Mouse (Mus musculus) embryonic facial prominence, embryonic 11.5 days (tissue): ENCODE results near the gene Trpv2. TPM values are rescaled to one million over a fixed set of nuclear protein-coding genes. Genes with fewer than 3 reads are reported as not detected.

Experiments used
- ATAC-seq: fragments of 200-750 bp; cut with Nextera tagmentation; replicated peaks from 2 replicates; pipeline ENCODE4 v1.8.0; 2017; ENCODE audit warnings: low read depth; ENCODE audit not compliant: insufficient number of reproducible peaks, low FRiP score, low TSS enrichment
- DNase-seq: peaks from one replicate; pipeline ENCODE4 v3.0.0-alpha.2; 2015; ENCODE audit warnings: low spot score
- H3K27ac ChIP-seq: fragments of 300-500 bp; sonication (generic); replicated peaks from 2 replicates; pipeline ENCODE4 v1.5.1; 2014; ENCODE audit warnings: mild to moderate bottlenecking, low read depth, low read length, control low read depth
- H3K27me3 ChIP-seq: fragments of 300-500 bp; sonication (generic); 2 replicates; pipeline ENCODE4 v1.6.1; 2014; ENCODE audit warnings: mild to moderate bottlenecking, low read length, moderate library complexity, mixed read lengths; ENCODE audit not compliant: control insufficient read depth, insufficient read depth
- H3K36me3 ChIP-seq: fragments of 300-500 bp; sonication (generic); replicated peaks from 2 replicates; pipeline ENCODE4 v1.6.1; 2014; ENCODE audit warnings: low read depth, mild to moderate bottlenecking, low read length, moderate library complexity, mixed read lengths; ENCODE audit not compliant: control insufficient read depth, insufficient read depth
- H3K4me1 ChIP-seq: fragments of 300-500 bp; sonication (generic); 2 replicates; pipeline ENCODE4 v1.6.1; 2014; ENCODE audit warnings: low read length, mixed read lengths; ENCODE audit not compliant: control insufficient read depth, insufficient read depth
- H3K4me2 ChIP-seq: fragments of 300-500 bp; sonication (generic); 2 replicates; pipeline ENCODE4 v1.6.1; 2014; ENCODE audit warnings: low read depth, mild to moderate bottlenecking, control low read depth, low read length, moderate library complexity
- H3K4me3 ChIP-seq: fragments of 300-500 bp; sonication (generic); 2 replicates; pipeline ENCODE4 v1.5.1; 2014; ENCODE audit warnings: low read depth, low read length, control low read depth
- H3K9ac ChIP-seq: fragments of 300-500 bp; sonication (generic); replicated peaks from 2 replicates; pipeline ENCODE4 v1.6.1; 2014; ENCODE audit warnings: mild to moderate bottlenecking, control low read depth, low read length
- H3K9me3 ChIP-seq: fragments of 300-500 bp; sonication (generic); replicated peaks from 2 replicates; pipeline ENCODE4 v1.6.1; 2016; ENCODE audit warnings: mild to moderate bottlenecking, low read length, inconsistent platforms, mixed read lengths; ENCODE audit not compliant: control insufficient read depth
- WGBS: fragments of 180-500 bp; shearing (Covaris S2); extraction: QIAGEN DNeasy Blood & Tissue Kit; methylation state at CpG from one replicate; pipeline ENCODE4 v1.1.7; 2014; 5-methylcytosine and 5-hydroxymethylcytosine counted together
- polyA plus RNA-seq: library from polyadenylated mRNA; unstranded; fragments of >200 nt; fragmentation: Nextera tagmentation; extraction: Ambion mirVana; gene quantifications from 2 replicates; pipeline ENCODE4 v1.2.1, GENCODE M21; 2014

Gene Trpv2
- polyA plus RNA-seq, 1 experiment from 2014 or later: 4.2 TPM

DNA sequence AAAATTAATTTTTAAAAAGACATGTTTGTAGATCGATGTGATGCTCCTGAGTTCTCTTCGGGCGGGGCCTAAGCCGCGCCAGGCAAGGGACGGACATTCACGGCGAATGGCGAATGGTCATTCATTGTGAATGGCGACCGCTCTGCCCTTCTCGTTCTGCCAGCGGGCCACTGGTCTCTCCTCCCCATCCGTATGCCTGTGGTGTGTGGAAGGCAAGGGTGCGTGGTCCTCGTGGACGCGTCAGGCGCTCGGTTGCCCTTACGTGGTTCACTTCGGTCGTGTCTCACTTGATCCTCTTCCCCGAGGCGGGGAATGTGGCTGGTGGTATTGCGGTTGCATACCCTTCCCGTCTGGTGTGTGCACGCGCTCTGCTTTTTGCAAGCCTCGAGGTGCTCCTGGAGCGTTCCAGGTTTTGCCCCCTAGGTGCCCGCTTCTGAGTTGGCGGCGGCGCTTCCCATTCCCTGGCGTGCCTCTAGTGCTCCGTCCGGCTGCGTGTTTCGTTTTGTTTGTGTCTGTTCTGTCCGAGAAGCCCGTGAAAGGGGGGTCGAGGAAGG is 13.7 kb upstream of the Trpv2 start:
- Histone ChIP-seq H3K36me3 (no peaks in the 10 kb centered on the region), H3K27ac (no peak overlapping the region), H3K9ac (no peak overlapping the region), H3K27me3 (no peaks in the 10 kb centered on the region), H3K9me3 (no peaks in the 10 kb centered on the region), H3K4me3 (peak overlapping the region; percentile 21), H3K4me1 (0 out of 2 replicates have a peak, but pooled peaks cover 2% of the 10 kb centered on the region), H3K4me2 (peak overlapping the region; percentile 52)
- 30% methylated on average over 43 of the region's 43 CpGs for WGBS
- DNase-seq: peak; percentile 30
- ATAC-seq: no peak

DNA sequence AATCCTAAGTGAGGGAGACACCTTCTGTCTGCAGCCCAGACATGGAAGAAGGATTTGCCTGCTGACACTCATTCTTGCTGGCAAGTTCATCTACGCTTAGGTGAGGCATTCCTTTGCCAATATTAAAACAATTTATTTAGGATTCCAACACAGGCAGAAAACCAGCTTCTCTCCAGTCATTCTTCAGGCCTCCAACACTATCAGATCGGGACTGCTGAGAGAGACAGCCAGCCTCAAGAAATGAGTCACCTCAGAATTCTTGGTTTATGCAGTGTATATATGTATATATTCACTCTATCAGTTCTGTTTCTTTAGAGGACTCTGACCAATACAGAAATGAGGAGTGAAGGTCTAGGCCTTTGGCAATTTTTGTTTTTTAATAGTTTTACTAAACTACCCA is 10.7 kb upstream of the Trpv2 start:
- Histone ChIP-seq H3K4me1 (0 out of 2 replicates have a peak, but pooled peaks cover 2% of the 10 kb centered on the region), H3K9me3 (no peaks in the 10 kb centered on the region), H3K27ac (no peak overlapping the region), H3K9ac (no peak overlapping the region), H3K4me2 (no peak overlapping the region), H3K36me3 (no peaks in the 10 kb centered on the region), H3K27me3 (no peaks in the 10 kb centered on the region), H3K4me3 (no peak overlapping the region)
- ATAC-seq: no peak
- 85% methylated on average over 2 of the region's 2 CpGs for WGBS
- DNase-seq: no peak

DNA sequence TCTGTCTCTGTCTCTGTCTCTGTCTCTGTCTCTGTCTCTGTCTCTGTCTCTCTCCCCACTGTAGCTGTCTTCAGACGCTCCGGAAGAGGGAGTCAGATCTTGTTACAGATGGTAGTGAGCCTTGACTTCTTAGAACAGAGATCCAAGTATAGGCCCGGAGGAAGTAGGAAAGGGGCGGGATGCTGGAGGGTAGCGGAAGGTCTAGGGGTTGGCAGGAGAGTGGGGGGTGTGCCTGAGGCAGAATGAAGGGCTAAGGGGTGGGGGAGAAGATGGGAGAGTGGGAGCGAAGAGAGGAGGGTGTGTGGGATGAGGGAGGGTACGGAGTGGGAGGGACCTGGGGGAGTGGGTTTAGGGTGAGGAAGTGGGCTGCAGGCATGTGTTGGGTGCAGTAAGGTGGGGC is 8.5 kb upstream of the Trpv2 start:
- WGBS: 59% methylated on average over 7 of the region's 7 CpGs
- Histone ChIP-seq H3K4me3 (no peak overlapping the region), H3K4me2 (no peak overlapping the region), H3K27me3 (no peaks in the 10 kb centered on the region), H3K27ac (no peak overlapping the region), H3K4me1 (no peaks in the 10 kb centered on the region), H3K9ac (no peak overlapping the region), H3K9me3 (no peaks in the 10 kb centered on the region), H3K36me3 (no peaks in the 10 kb centered on the region)
- DNase-seq (no peak), ATAC-seq (no peak)

DNA sequence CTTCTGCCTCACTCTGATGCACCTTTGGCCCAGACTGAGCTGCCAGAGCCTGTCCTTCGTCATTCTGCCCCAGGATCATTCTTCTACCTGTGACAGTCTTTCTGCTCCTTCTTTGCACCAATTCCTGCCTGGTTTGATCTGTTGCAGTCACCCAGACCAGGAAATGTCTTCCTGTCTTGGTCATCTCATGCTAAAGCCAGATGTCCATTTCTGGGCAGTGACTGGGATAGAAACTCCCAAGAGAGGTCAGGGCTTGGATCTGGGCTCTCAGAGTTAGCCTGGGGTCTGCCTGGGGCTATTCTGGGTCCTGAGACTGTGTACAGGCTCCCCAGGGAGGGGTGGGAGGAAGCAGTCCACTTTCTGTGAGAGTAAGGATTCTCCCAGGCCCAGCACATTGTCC is 8.1 kb upstream of the Trpv2 start:
- Histone ChIP-seq H3K27me3 (no peaks in the 10 kb centered on the region), H3K4me2 (no peak overlapping the region), H3K9ac (no peak overlapping the region), H3K36me3 (no peaks in the 10 kb centered on the region), H3K27ac (no peak overlapping the region), H3K9me3 (no peaks in the 10 kb centered on the region), H3K4me3 (no peak overlapping the region), H3K4me1 (no peaks in the 10 kb centered on the region)
- WGBS: 67% methylated on average over 1 of the region's 1 CpGs
- DNase-seq (no peak), ATAC-seq (no peak)

DNA sequence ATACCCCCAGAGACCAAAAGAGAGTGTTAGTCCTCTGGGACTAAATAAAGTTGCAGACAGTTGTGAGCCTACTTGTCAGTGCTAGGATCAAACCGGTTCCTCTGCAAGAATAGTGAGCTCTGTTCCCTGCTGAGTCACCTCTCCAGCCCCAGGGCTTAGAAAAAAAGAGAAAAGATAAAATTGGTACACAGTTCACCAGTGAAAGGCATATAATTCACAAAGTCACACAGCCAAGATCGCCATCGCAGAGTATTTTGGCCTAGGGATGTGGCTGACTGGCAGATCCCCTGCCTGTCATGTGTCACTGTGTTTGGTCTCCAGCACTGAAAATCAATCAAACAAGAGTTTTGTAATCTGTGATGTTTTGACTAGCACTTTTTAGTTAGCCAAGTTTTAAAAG is 6.0 kb upstream of the Trpv2 start:
- Histone ChIP-seq H3K27me3 (no peaks in the 10 kb centered on the region), H3K27ac (no peak overlapping the region), H3K4me3 (no peak overlapping the region), H3K36me3 (no peaks in the 10 kb centered on the region), H3K9ac (no peak overlapping the region), H3K9me3 (no peaks in the 10 kb centered on the region), H3K4me1 (no peaks in the 10 kb centered on the region), H3K4me2 (no peak overlapping the region)
- no peak for DNase-seq
- ATAC-seq: no peak
- 71% methylated on average over 3 of the region's 3 CpGs for WGBS

DNA sequence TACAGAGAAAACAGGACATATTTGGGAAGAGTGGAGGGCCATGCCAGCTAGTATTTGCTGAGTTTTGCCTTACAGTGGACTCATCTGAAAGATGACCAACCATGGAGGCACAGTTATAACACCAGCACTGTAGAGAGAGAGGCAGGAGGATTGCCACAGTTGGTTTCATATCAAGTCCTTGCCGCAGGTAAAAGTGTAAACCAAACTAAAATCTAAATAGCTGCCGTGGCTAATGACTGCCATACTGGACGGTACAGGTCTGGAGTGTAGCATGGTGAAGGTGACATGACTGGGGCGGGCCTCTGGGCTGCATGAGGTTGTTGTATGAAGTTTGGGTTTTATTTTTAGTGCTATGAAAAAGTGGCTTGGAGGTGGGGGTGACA is 408 bp downstream of the Trpv2 start:
- 82% methylated on average over 4 of the region's 4 CpGs for WGBS
- Histone ChIP-seq H3K9ac (no peak overlapping the region), H3K4me3 (no peak overlapping the region), H3K36me3 (no peaks in the 10 kb centered on the region), H3K4me2 (no peak overlapping the region), H3K27me3 (no peaks in the 10 kb centered on the region), H3K4me1 (peaks cover 5% of the 10 kb centered on the region), H3K27ac (no peak overlapping the region), H3K9me3 (no peaks in the 10 kb centered on the region)
- no peak for DNase-seq
- no peak for ATAC-seq

DNA sequence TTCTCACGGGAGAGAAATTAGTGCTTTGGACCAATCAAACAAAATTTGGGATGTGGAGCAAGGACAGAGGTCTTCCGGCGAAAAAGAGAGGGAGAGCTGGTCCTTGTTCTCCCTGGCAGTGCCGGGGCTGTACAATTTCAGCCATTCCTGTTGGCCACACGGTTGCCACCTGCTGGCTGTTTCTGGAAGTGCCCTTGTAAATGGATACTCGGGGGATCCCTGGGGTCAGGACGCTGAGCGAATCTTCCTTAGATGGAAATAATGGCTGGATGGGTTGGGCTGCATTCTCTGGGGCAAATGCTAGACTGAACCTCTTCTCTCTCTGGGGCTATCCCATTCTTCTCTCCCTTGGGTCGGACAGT is 992 bp downstream of the Trpv2 start:
- H3K4me1 ChIP-seq: peaks cover 5% of the 10 kb centered on the region
- 4% methylated on average over 9 of the region's 9 CpGs for WGBS
- no peaks in the 10 kb centered on the region for H3K36me3 ChIP-seq
- ATAC-seq (peak; percentile 73), DNase-seq (peak; percentile 94)
- H3K9ac ChIP-seq: no peak overlapping the region
- no peaks in the 10 kb centered on the region for H3K27me3 ChIP-seq
- no peaks in the 10 kb centered on the region for H3K9me3 ChIP-seq
- peak overlapping the region; percentile 87 for H3K4me2 ChIP-seq
- peak overlapping the region; percentile 39 for H3K4me3 ChIP-seq
- no peak overlapping the region for H3K27ac ChIP-seq

DNA sequence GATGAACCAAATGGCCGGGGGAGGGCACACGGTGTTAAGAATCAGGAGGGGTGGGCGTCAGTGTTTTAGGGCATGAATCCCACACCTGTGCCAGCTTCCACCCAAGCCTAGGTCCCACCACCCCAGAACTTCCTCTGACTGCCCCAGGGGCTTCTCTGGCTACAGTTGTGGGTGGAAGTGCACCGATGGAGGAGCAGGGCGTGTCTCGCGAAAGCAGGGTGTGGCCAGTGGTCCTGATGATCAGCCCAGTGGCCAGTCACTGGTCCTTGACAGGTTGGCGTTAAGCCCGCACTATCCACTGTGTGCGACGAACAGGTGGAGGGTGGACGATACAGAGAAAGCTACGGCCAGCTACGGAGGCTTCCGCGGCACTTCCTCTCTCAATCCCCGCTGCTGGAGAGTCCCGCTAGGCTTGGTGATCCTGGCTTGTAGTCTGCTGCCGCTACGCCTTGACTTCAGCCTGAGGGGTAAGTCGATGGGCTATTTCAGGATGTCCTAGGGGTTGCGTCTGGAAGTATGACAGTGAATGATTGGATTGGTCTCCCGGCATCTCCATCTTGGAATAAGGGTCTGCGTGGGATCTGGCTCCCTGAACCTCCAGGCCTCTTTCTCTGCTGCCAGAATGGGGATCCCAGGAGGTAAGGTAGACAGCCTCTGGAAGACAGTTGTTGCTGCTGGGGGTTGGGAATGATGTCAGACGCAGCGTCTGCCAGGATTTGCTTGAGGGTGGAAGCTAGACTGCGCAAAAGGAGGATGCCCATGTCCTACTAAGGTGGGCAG is 1.6 kb downstream of the Trpv2 start:
- Histone ChIP-seq H3K9me3 (no peaks in the 10 kb centered on the region), H3K36me3 (no peaks in the 10 kb centered on the region), H3K27me3 (no peaks in the 10 kb centered on the region), H3K4me3 (peak overlapping the region; percentile 39), H3K4me2 (peak overlapping the region; percentile 87), H3K27ac (no peak overlapping the region), H3K4me1 (peaks cover 5% of the 10 kb centered on the region), H3K9ac (peak overlapping the region; percentile 43)
- DNase-seq: no peak
- peak; percentile 35; the same call in 1 of the 2 replicates for ATAC-seq
- WGBS: 6% methylated on average over 27 of the region's 27 CpGs
